Mouse (Mus musculus) R1 (cell line): Measurements from ENCODE around the gene Tnfrsf11a.
"Not testable (repeated sequence)": the region's sequence is repeated elsewhere in the genome, so short reads cannot be mapped to it uniquely, and the experiment has no call there.

Experiments
- DNase-seq: peaks from one replicate; pipeline ENCODE4 v3.0.0-alpha.2; 2018; ENCODE audit warnings: low read depth, low spot score

The Tnfrsf11a gene

DNA sequence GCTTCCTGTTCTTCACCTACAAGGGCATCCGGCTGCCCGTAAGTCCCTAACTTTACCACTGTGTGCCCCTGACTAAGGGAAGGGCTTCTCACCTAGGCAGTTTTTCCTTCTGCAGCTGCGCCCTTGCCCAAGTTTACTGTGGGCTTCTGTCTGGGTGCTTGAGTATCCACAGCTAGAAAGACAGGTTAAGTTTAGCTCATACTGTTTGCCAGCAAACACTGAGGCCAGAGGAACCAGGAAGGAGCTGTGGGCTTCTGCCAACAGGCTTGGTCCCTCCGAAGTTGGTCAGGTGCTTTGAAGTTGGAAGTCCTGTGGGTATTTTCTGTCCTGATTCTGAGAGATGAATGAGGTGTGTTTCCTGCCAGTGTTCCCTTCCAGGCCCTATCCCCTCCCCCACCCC, 4.6 kb downstream of the Tnfrsf11a start:
- no peak for DNase-seq

DNA sequence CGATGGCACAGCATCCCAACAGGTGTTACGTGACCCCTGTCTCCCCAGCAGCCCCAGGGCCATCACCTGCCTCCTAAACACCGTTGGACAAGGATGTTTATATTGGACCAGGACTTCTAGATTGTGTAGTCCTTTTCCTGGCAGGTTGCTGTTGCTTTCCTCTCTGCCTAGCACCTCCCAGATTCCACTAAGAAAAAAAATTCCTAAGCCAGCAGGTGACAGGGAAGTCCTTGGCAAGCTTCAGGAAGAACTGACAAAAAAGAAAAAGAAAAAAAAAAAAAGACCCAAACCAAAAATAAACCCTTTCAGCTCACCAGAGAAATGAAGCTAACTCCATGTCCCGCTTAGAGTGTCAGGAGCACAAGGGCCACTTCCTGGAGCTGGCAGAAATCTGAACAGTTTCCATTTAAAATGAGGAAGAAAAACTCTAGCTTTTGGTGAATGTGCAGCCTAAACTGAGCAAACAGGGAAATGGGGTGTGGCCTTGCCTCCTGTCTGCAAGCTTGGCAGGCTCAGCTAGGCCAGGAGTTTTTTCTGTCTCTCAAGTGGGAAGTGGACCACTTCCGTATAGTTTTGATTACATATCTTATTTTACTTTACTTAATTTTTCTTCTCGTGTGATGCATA, 6.3 kb downstream of the Tnfrsf11a start:
- peak; percentile 51 for DNase-seq

- DNase-seq: no peak
Measured at GRCm38 (mm10) chr1:105790103-105790502, 9.6 kb downstream of the Tnfrsf11a start.

GRCm38 (mm10) chr1:105794670-105795069, 14.2 kb downstream of the Tnfrsf11a start:
- no peak for DNase-seq

DNA sequence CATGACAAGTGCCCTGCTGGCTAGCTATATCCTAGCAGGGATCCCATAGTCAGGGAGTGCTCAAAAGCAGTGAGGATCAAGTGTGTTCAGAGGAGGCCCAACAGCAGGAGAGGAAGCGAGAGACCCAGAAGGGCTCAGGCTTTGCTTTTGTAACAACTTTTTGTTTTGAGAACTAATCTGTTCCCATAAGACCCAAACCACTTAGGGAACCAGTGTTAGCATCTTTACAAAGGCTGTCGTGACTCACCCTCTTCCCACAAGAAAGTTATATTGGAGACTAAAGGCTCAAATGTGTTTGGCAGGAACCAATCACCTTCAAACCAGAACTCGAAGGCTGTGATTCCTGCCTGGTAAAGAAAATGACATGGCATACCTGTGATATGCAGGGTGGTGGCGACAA, 15.2 kb downstream of the Tnfrsf11a start:
- no peak for DNase-seq

GRCm38 (mm10) chr1:105800570-105800969, 20.1 kb downstream of the Tnfrsf11a start:
- DNase-seq: no peak

DNA sequence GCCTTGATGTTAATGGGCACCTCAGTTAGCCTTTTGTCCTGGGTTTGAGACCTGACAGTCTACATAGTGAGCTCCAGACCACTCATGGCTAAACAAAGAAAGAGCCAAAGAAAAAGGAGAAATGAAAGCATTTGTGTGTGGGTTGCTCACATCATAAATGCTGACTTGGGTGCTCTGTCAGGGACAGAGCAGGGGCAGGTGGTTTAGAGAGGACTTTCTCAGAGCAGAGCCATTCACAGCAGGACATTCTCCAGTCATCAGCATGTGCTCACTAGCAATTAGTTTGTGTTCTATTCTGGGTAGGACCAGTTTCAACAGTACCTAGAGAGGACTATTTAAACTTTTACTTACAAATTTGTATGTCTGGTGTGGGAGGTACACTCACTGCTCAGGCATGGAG, 20.7 kb downstream of the Tnfrsf11a start:
- DNase-seq: no peak

- peak; percentile 53 for DNase-seq
Measured at GRCm38 (mm10) chr1:105802941-105803340, 22.4 kb downstream of the Tnfrsf11a start.

DNA sequence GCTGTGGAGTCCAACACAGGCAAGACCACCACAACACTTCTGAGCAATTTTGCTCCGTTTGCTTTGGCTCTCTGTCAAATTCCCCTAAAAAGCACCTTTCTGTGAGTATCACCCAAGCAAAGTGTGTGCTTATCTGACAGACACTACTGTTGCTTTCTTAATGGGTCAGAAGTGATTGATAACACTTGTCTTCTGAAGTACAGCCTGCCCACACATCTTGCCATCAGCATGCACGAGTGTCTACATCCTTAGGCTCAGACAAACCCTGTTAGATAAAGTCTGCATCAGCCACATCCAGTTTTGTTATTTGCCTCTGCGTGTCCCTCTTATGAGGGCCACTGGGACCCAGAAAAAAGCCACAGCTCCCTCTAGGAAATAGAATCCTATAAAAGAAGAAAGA, 23.8 kb downstream of the Tnfrsf11a start:
- no peak for DNase-seq

DNA sequence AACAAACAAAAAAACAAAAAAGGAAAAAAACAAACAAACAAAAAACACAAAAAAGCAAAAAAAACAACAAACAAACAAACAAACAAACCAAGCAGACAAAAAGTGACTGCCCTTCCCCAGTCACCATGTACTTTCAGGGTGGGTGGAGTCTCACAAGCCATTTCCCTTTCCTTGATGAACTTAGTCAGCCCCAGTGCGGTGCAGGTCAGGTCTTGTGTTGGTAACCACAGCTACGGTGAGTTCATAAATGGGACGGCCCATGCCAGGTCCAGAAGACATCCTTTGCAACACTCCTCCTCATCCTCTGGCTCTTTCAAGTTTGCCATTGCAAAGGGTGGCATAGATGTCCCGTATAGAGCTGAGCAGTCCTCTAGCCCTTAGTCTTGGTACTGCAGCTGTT, 25.0 kb downstream of the Tnfrsf11a start:
- no peak for DNase-seq

- no peak for DNase-seq
Measured at GRCm38 (mm10) chr1:105807028-105807722, 26.7 kb downstream of the Tnfrsf11a start.

DNA sequence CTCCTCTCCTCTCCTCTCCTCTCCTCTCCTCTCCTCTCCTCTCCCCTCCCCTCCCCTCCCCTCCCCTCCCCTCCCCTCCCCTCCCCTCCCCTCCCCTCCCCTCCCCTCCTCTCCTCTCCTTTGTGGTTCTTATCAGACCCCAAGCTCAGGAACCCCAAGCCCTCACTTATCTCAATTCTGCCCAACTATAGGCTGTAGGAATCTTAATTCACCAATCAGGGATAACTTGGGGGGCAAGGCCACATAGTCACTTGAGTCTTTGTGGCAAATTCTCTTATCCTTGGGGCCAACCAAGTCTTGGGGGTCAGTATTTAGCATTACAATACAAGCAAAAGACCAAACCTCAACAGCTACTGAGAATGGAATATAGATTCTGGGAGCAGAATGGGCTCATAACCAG, 31.5 kb downstream of the Tnfrsf11a start:
- DNase-seq: not testable (repeated sequence)

GRCm38 (mm10) chr1:105812960-105813708, 32.6 kb downstream of the Tnfrsf11a start:
- no peak for DNase-seq

GRCm38 (mm10) chr1:105813709-105814061, 33.2 kb downstream of the Tnfrsf11a start:
- DNase-seq: peak; percentile 26

DNA sequence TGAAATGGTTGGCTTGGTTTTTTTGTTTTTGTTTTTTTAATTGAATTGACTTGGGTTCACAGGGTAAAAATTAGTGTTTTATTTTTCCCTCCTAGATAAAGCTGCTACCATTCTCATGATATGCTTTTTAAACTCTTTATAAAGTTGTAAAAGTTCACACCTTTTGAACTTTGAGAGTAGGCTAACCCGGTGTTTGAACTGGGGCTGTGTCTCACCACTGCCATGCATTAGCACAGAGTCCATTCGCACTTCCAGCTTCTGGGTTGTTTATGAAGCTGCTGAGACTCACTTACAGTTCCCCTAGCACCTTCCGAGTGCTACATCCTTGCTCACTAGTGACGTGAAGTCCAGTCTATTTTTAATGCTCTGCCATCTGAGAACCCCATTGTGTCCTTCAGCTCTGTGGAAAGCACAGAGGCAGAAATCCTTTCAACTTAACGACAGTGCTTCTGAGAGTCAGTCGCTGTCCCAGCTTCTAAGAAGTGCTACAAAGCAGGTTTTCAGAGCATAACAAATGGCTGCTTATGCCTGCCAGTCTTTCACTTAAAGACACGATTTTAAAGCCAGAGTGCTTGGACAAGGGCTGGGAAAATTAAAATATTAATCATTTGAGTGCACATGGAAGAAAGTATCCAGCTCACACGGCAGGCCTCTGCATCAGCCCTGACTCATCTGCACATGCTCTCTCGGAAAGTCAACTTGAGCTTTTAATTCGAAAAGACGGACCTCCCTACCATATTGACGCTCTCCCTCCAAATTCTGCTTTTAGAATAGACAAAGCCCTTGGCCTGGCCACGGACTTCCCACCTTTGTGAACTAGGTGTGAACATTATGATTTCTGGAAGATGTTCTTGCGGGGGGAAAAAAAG, 34.1 kb downstream of the Tnfrsf11a start:
- no peak for DNase-seq

- no peak for DNase-seq
Measured at GRCm38 (mm10) chr1:105815310-105815709, 34.8 kb downstream of the Tnfrsf11a start.

- DNase-seq: no peak
Measured at GRCm38 (mm10) chr1:105815736-105816135, 35.2 kb downstream of the Tnfrsf11a start.

- DNase-seq: no peak
Measured at GRCm38 (mm10) chr1:105819031-105819430, 38.5 kb downstream of the Tnfrsf11a start.

- DNase-seq: no peak
Measured at GRCm38 (mm10) chr1:105819740-105820139, 39.2 kb downstream of the Tnfrsf11a start.

- no peak for DNase-seq
Measured at GRCm38 (mm10) chr1:105824356-105824755, 43.8 kb downstream of the Tnfrsf11a start.

- DNase-seq: no peak
Measured at GRCm38 (mm10) chr1:105824980-105825379, 44.5 kb downstream of the Tnfrsf11a start.

DNA sequence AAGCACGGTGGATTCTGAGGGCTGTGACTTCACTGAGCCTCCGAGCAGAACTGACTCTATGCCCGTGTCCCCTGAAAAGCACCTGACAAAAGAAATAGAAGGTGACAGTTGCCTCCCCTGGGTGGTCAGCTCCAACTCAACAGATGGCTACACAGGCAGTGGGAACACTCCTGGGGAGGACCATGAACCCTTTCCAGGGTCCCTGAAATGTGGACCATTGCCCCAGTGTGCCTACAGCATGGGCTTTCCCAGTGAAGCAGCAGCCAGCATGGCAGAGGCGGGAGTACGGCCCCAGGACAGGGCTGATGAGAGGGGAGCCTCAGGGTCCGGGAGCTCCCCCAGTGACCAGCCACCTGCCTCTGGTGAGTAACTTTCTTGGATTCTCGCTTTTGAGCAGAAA, 46.9 kb downstream of the Tnfrsf11a start:
- no peak for DNase-seq
